Mouse (Mus musculus) thymus, postnatal 10 days (tissue): ENCODE measurements at regions not wholly inside any gene's neighbourhood (a gene's known extent, or its start where the extent isn't known, plus 50 kb on each side); places are given as distances from the start of the nearest gene placed in this dataset.
A peak's percentile ranks its signal among the peaks of the same experiment; 100 is the strongest.

Experiments
- DNase-seq, 2 experiments: peaks; one replicate each; pipeline ENCODE4 v3.0.0; 2021; ENCODE audit warnings: low spot score in 2 of 2

GRCm38 (mm10) chr15:52095629-52096190 lies 1789.0 kb upstream of the Gm7489 start:
- DNase-seq, result no peak

- no peak for DNase-seq
These were observed 1775.9 kb upstream of the Gm7489 start for GRCm38 (mm10) chr15:52108761-52109160.

GRCm38 (mm10) chr15:52114368-52115036 lies 1770.2 kb upstream of the Gm7489 start:
- no peak for DNase-seq

GRCm38 (mm10) chr15:52136693-52137092 lies 1748.0 kb upstream of the Gm7489 start:
- DNase-seq, result no peak

- DNase-seq, result no peak
These were observed 1731.3 kb upstream of the Gm7489 start for GRCm38 (mm10) chr15:52153421-52153820.

GRCm38 (mm10) chr15:52155784-52156183 lies 1728.9 kb upstream of the Gm7489 start:
- DNase-seq, result no peak

DNA sequence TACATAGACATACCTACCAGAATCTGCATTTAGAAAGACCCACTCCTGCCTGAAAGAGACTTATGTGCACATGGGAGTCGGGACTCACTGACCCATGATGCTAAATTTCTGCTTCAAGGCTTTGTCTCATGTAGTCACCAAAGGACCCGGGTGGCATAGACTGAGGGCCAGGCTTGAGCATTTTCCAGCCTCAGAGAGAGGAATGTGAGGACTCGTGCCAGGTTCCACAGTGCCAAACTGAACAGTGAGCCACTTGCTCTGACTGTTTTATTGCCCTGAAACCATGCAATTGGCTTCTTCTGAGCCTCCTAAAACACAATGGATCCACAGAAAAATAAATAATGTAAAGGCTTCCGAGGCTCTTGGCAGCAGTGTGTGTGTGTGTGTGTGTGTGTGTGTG lies 1727.9 kb upstream of the Gm7489 start:
- no peak for DNase-seq

DNA sequence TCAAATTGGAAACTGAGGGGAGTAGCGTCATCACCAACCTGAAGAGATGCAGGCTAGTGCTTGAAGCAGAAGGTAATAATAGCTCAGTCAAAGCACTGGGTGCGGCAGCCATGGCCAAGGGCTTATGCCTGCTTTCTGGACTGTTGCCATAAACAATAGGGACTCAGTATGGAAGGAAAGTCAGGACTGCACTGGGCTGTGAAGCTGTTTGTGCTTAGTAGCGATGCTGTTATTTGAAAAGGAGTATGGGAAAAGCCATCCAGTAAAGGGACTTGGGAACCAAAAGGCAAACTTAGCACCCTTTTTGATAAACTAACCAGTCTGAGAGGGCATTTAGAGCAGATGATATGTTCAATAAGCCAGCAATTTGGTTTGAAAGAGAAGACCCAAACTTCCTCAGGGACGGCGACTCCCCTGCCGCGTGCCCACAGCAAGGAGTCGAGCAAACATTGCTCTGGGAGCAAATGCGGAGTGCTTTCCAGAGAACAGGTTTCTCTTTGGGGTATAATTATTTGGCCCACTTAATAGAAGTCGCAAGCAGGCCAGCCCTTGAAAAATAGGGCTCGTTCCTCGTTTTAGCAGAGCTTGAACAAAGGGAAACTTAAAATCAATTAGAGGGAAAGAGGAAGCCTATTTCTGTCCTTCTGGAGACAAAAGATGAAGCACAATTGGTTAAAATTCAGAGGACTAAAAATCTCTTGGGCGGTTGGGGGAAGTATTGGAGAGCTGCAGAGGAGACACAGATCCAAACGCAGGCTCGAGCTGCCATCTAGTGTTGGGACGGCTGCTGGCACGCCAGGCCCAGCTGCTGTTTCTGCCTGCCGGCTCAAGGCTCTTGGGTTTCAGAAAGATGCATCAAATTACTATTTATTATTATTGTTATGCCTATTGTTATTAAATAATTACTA lies 1724.3 kb upstream of the Gm7489 start:
- peak in 1 of 2 experiments; percentile 37 for DNase-seq

GRCm38 (mm10) chr15:52161089-52161442 lies 1723.6 kb upstream of the Gm7489 start:
- DNase-seq, result no peak

DNA sequence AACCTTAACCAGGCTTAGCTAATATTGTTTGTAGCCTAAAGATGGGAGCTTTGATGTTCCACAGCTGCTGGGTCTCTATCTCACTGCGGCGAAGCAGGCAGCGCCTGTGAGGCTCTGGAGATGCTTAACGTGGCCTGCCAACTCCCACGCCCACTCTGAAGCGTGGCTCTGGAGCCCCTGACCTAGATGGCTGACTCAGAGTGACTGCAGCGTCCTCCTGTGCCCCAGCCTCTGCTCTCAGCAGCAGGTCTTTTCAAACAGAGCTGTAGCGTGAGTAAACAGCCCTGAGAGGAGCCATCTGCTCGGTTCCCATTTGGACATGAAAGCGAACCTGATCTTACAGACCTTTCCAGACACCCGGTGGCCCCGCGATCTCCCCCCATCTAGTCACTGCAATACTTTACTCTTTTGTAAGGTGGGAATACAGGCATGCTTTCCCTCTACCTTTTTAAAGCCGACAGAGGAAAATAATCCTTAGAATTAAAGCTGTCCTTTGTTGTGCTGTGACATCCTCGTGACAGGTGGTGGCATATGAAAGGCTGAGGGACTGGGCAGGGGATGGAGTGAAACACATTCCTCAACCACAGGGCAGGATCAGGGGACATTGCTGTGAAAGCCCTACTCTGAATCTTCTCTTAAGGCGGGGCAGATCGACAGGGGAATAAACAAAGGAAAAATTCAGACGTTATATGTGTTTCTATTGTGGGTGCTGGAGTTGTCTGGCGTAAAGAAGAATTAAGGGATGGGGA lies 1723.0 kb upstream of the Gm7489 start:
- DNase-seq, result no peak

DNA sequence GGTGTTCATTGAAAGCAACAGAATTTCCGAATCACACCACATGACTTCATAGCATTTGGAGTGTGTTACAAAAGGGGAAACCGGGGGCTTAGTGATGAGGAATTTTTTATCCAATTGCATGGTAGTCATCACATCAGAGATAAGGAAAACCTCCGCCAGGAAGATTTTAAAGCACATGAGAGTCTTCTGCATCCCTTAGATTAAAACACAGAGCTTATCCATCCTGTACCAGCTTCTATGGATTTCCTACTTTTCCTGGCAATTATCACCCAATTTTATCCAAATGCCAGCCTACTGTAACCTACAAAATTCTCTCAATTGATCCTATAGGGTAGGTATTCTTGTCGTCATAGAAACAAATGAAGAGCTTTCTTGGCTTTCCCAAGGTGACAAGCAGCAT lies 1718.6 kb upstream of the Gm7489 start:
- no peak for DNase-seq

- no peak for DNase-seq
These were observed 1717.9 kb upstream of the Gm7489 start for GRCm38 (mm10) chr15:52166595-52167443.

DNA sequence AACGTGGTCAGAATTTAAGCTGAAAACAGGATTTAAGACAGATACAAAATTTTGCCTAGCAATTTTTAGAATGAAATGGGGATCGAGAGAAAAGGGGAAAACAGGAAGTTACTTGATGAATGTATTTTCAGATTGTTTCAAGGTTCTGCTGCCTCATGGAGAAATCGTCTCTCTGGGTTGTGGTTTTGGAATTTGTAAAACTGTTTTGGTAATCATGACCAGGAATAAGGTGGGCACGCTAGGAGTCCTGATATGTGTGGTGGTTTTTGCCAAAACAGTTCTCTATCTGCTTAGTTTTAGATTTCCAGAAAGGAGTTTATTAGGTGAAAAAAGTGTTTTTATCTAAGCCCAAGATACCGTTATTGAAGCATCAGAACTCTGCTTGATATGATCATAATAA lies 1716.9 kb upstream of the Gm7489 start:
- DNase-seq, result no peak

DNA sequence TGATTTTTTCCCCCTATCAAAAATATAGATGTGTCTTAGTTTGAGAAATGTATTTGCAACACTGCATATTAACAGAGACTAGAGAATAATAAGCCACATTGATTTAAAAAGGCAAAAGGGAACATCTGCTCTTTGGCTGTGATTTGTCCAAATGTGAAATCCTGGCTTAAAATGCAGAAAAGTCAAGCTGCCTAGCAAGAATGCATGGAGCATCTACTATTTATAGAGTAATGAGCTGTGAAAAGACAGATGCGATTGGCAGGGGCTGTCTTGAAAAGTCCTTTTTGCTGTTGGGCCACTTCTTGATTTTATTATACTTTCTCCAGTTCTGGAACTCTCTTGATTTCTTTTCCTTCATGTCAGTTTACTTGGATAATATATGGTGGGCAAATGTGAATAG lies 1707.8 kb upstream of the Gm7489 start:
- DNase-seq, result no peak

- DNase-seq, result no peak
These were observed 1706.0 kb upstream of the Gm7489 start for GRCm38 (mm10) chr15:52178668-52179067.

GRCm38 (mm10) chr15:52179379-52179778 lies 1705.3 kb upstream of the Gm7489 start:
- DNase-seq, result no peak

- DNase-seq, result no peak
These were observed 1693.5 kb upstream of the Gm7489 start for GRCm38 (mm10) chr15:52191176-52191575.

- DNase-seq, result no peak
These were observed 1677.4 kb upstream of the Gm7489 start for GRCm38 (mm10) chr15:52207271-52207670.

GRCm38 (mm10) chr15:52232442-52232841 lies 1652.3 kb upstream of the Gm7489 start:
- no peak for DNase-seq

GRCm38 (mm10) chr15:52236220-52236619 lies 1648.5 kb upstream of the Gm7489 start:
- no peak for DNase-seq

DNA sequence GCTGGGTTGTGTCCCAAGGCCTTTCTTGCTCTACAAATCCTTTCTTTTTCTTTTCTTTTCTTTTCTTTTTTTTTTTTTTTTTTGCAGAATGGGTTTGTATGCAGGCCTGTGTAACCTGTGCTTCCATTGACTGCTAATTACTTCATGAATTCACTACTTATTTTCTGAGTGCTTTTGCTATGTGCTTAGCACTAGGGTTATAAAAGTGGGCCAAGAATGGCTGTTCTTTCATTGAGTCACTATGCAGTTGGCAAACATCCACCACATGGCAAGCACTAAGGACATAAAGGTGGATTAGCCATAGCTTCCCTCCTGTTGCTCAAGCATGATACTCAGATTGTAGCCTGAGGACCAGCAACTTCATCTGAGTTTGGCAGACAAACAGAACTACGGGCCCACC lies 1641.8 kb upstream of the Gm7489 start:
- DNase-seq, result no peak
